ENCODE assay signal across 8 mouse cellular contexts in the genomic region with DNA sequence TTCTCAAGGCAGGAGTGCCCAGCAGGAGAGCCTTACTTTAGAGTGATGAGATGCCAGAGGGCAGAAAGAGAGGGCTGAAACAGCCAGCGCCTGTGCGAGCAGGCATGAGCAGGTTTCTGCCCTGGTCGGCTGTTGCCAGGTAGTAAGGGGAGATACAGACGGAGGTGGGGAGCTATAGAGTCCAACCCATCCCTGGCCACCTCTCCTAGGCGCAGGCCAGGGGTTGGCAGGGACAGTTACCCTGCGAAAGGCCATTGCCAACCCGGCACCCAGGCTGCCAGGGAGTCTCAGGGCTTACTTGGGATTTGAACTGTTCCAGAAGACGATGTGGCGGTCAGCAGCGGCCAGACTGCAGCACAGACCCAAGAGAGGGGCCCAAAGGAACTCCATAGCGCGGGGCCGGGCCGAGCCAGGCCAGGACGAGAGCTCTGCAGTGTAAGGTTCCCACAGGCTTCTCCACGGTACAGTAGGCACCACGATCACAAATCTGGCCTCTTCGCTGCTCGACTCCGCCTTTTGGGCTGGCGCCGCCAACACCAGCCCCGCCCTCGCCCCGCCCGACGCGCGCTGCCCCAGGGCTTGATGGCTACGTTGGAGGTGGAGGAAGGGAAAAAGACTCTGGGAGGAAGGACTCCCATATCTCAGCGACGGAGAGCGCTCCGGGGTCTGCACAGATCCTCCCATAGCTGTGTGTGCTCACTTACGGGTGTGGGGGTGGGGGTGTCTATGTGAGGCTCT. TPM values are rescaled to one million over a fixed set of nuclear protein-coding genes. Genes with fewer than 3 reads are reported as not detected.
DNase-seq lines count a peak whose midpoint lies in the region; ATAC-seq lines count a peak whose summit lies in the region.

No protein-coding gene starts in this region.

- peaks cover 43% of the 10 kb centered on the region for H3K4me1 ChIP-seq in intestine, embryonic 15.5 days (replicated peaks)
- H3K4me1 ChIP-seq in limb, embryonic 11.5 days (ENCODE audit: control insufficient read depth, insufficient read depth, low read length): peaks cover 44% of the 10 kb centered on the region
- peaks cover 21% of the 10 kb centered on the region for H3K4me1 ChIP-seq in midbrain, embryonic 11.5 days (ENCODE audit: control insufficient read depth, insufficient read depth, low read length)

- DNase-seq in layer of hippocampus, adult 11-12 months (ENCODE audit: low spot score): peak; percentile 85
- DNase-seq in layer of hippocampus, adult 9-10 months (ENCODE audit: low spot score): no peak
- peak; percentile 80 to 83 for DNase-seq in gastrocnemius, postnatal 36 days
- peak; percentile 87 for DNase-seq in limb, embryonic 11.5 days (ENCODE audit: low spot score)
- DNase-seq in midbrain, embryonic 11.5 days (ENCODE audit: low spot score, missing footprints): peak; percentile 96
- DNase-seq in right cerebral cortex, postnatal 36 days (ENCODE audit: low spot score in 2 of 2): peak; percentile 68 to 69

- ATAC-seq in common myeloid progenitor, adult 5-6 weeks (replicated peaks; ENCODE audit: low read depth, poor library complexity, severe bottlenecking): peak; percentile 62
- ATAC-seq in intestine, embryonic 15.5 days: peak; percentile 66
- ATAC-seq in limb, embryonic 11.5 days (ENCODE audit: insufficient number of reproducible peaks, low FRiP score, low TSS enrichment, low read depth): peak; percentile 42; the same call in 1 of the 2 replicates
- peak; percentile 57 for ATAC-seq in midbrain, embryonic 11.5 days (ENCODE audit: low FRiP score)

- 2% methylated on average over 35 of the region's 35 CpGs for WGBS in intestine, embryonic 15.5 days
- under 1% methylated on average over 35 of the region's 35 CpGs for WGBS in limb, embryonic 11.5 days
- WGBS in midbrain, embryonic 11.5 days: 3% methylated on average over 35 of the region's 35 CpGs

- intact Hi-C loops in gastrocnemius, postnatal 36 days (cut with DNase I): no loop called here

- H3K27ac ChIP-seq in intestine, embryonic 15.5 days: peak overlapping the region; percentile 93
- H3K27ac ChIP-seq in limb, embryonic 11.5 days (replicated peaks; ENCODE audit: low read depth, low read length): peak overlapping the region; percentile 39; the same call in 1 of the 2 replicates
- no peak overlapping the region for H3K27ac ChIP-seq in midbrain, embryonic 11.5 days (ENCODE audit: low read depth, low read length)

- no peaks in the 10 kb centered on the region for H3K36me3 ChIP-seq in intestine, embryonic 15.5 days
- H3K36me3 ChIP-seq in limb, embryonic 11.5 days (ENCODE audit: control insufficient read depth, insufficient read depth, low read length): no peaks in the 10 kb centered on the region
- no peaks in the 10 kb centered on the region for H3K36me3 ChIP-seq in midbrain, embryonic 11.5 days (ENCODE audit: control insufficient read depth, insufficient read depth, low read length)

- H3K27me3 ChIP-seq in intestine, embryonic 15.5 days (replicated peaks): no peaks in the 10 kb centered on the region
- H3K27me3 ChIP-seq in limb, embryonic 11.5 days (ENCODE audit: control insufficient read depth, insufficient read depth, low read length): 0 out of 2 replicates have a peak, but pooled peaks cover 6% of the 10 kb centered on the region
- peaks cover 41% of the 10 kb centered on the region for H3K27me3 ChIP-seq in midbrain, embryonic 11.5 days (ENCODE audit: control insufficient read depth, insufficient read depth, low read length)

- H3K4me3 ChIP-seq in intestine, embryonic 15.5 days (replicated peaks): peak overlapping the region; percentile 55
- peak overlapping the region; percentile 57 for H3K4me3 ChIP-seq in limb, embryonic 11.5 days (ENCODE audit: low read depth, low read length)
- peak overlapping the region; percentile 40 for H3K4me3 ChIP-seq in midbrain, embryonic 11.5 days (ENCODE audit: low read depth, low read length)

- H3K9me3 ChIP-seq in intestine, embryonic 15.5 days: no peaks in the 10 kb centered on the region
- H3K9me3 ChIP-seq in limb, embryonic 11.5 days (ENCODE audit: control insufficient read depth, low read length): no peaks in the 10 kb centered on the region
- no peaks in the 10 kb centered on the region for H3K9me3 ChIP-seq in midbrain, embryonic 11.5 days (ENCODE audit: control insufficient read depth, low read length)

- peak overlapping the region; percentile 96 for H3K4me2 ChIP-seq in intestine, embryonic 15.5 days (replicated peaks)
- H3K4me2 ChIP-seq in limb, embryonic 11.5 days (ENCODE audit: low read depth, severe bottlenecking): peak overlapping the region; percentile 95
- peak overlapping the region; percentile 91 for H3K4me2 ChIP-seq in midbrain, embryonic 11.5 days

- H3K9ac ChIP-seq in intestine, embryonic 15.5 days: peak overlapping the region; percentile 72
- H3K9ac ChIP-seq in limb, embryonic 11.5 days (ENCODE audit: low read length): peak overlapping the region; percentile 65
- peak overlapping the region; percentile 39 for H3K9ac ChIP-seq in midbrain, embryonic 11.5 days (ENCODE audit: low read length)

RNA-seq across cellular contexts. Expression of a gene that starts 1.6 kb away (rescaled TPM):
- not detected in 2 replicates for total RNA-seq in common myeloid progenitor, adult 5-6 weeks (2017)
- total RNA-seq in gastrocnemius, postnatal 36 days (2021): 10 to 100 TPM; 10.1 to 11.5 TPM
- polyA plus RNA-seq in intestine, embryonic 15.5 days (2015; fragmentation: Nextera tagmentation; extraction: Ambion mirVana): 57.9 and 58.5 TPM in 2 replicates
- 42.4 and 47.7 TPM in 2 replicates for polyA plus RNA-seq in limb, embryonic 11.5 days (2014; fragmentation: Nextera tagmentation; extraction: Ambion mirVana)
- 12.2 and 12.5 TPM in 2 replicates for polyA plus RNA-seq in midbrain, embryonic 11.5 days (2014; fragmentation: Nextera tagmentation; extraction: Ambion mirVana)

RNA-seq across cellular contexts. Expression of a gene that starts 9.0 kb away (rescaled TPM):
- 32.5 and 65.3 TPM in 2 replicates for total RNA-seq in common myeloid progenitor, adult 5-6 weeks (2017)
- total RNA-seq in gastrocnemius, postnatal 36 days (2021): 1 to 10 TPM; 8.3 to 9.1 TPM
- 60.6 and 63.9 TPM in 2 replicates for polyA plus RNA-seq in intestine, embryonic 15.5 days (2015; fragmentation: Nextera tagmentation; extraction: Ambion mirVana)
- polyA plus RNA-seq in limb, embryonic 11.5 days (2014; fragmentation: Nextera tagmentation; extraction: Ambion mirVana): 46.4 and 47.2 TPM in 2 replicates
- 33.0 and 34.7 TPM in 2 replicates for polyA plus RNA-seq in midbrain, embryonic 11.5 days (2014; fragmentation: Nextera tagmentation; extraction: Ambion mirVana)

RNA-seq across cellular contexts. Expression of a gene that starts 20.2 kb away (rescaled TPM):
- total RNA-seq in common myeloid progenitor, adult 5-6 weeks (2017): 63.6 and 66.6 TPM in 2 replicates
- 10 to 100 TPM; 16.6 to 23.2 TPM for total RNA-seq in gastrocnemius, postnatal 36 days (2021)
- 131 and 134 TPM in 2 replicates for polyA plus RNA-seq in intestine, embryonic 15.5 days (2015; fragmentation: Nextera tagmentation; extraction: Ambion mirVana)
- polyA plus RNA-seq in limb, embryonic 11.5 days (2014; fragmentation: Nextera tagmentation; extraction: Ambion mirVana): 93.3 and 106 TPM in 2 replicates
- polyA plus RNA-seq in midbrain, embryonic 11.5 days (2014; fragmentation: Nextera tagmentation; extraction: Ambion mirVana): 83.0 and 87.2 TPM in 2 replicates

RNA-seq across cellular contexts. Expression of a gene that starts 33.2 kb away (rescaled TPM):
- total RNA-seq in common myeloid progenitor, adult 5-6 weeks (2017): 0.49 and 7.1 TPM in 2 replicates
- total RNA-seq in gastrocnemius, postnatal 36 days (2021): under 1 TPM; 0.15 to 0.17 TPM
- 2.9 and 4.1 TPM in 2 replicates for polyA plus RNA-seq in intestine, embryonic 15.5 days (2015; fragmentation: Nextera tagmentation; extraction: Ambion mirVana)
- polyA plus RNA-seq in limb, embryonic 11.5 days (2014; fragmentation: Nextera tagmentation; extraction: Ambion mirVana): 4.0 and 5.5 TPM in 2 replicates
- 7.1 and 8.5 TPM in 2 replicates for polyA plus RNA-seq in midbrain, embryonic 11.5 days (2014; fragmentation: Nextera tagmentation; extraction: Ambion mirVana)

RNA-seq across cellular contexts. Expression of a gene that starts 33.6 kb away (rescaled TPM):
- 142 and 159 TPM in 2 replicates for total RNA-seq in common myeloid progenitor, adult 5-6 weeks (2017)
- total RNA-seq in gastrocnemius, postnatal 36 days (2021): 10 to 100 TPM; 58.3 to 63.3 TPM
- polyA plus RNA-seq in intestine, embryonic 15.5 days (2015; fragmentation: Nextera tagmentation; extraction: Ambion mirVana): 348 and 351 TPM in 2 replicates
- polyA plus RNA-seq in limb, embryonic 11.5 days (2014; fragmentation: Nextera tagmentation; extraction: Ambion mirVana): 272 and 295 TPM in 2 replicates
- 261 and 270 TPM in 2 replicates for polyA plus RNA-seq in midbrain, embryonic 11.5 days (2014; fragmentation: Nextera tagmentation; extraction: Ambion mirVana)
